Mouse (Mus musculus) testis, postnatal 10 days (tissue): Measurements from ENCODE around the gene Endod1.

Source experiments
- DNase-seq: peaks from one replicate; pipeline ENCODE4 v3.0.0; 2021; ENCODE audit warnings: low spot score

Endod1 gene

GRCm38 (mm10) chr9:14381353-14382055 lies at the start of gene Endod1:
Gene Endod1 (minus strand): TSS chr9:14381507.
- peak; percentile 51 for DNase-seq

- DNase-seq, result no peak
These were observed 27.8 kb upstream of the Endod1 start for GRCm38 (mm10) chr9:14409153-14409552.

- no peak for DNase-seq
These were observed 26.7 kb upstream of the Endod1 start for GRCm38 (mm10) chr9:14408044-14408443.

GRCm38 (mm10) chr9:14406056-14406455 lies 24.7 kb upstream of the Endod1 start:
- DNase-seq, result no peak

- no peak for DNase-seq
These were observed 20.8 kb upstream of the Endod1 start for GRCm38 (mm10) chr9:14402099-14402498.

GRCm38 (mm10) chr9:14400392-14400791 lies 19.1 kb upstream of the Endod1 start:
- DNase-seq, result no peak

GRCm38 (mm10) chr9:14398946-14399345 lies 17.6 kb upstream of the Endod1 start:
- no peak for DNase-seq

GRCm38 (mm10) chr9:14398084-14398483 lies 16.8 kb upstream of the Endod1 start:
- no peak for DNase-seq

- no peak for DNase-seq
These were observed 16.1 kb upstream of the Endod1 start for GRCm38 (mm10) chr9:14397449-14397819.

- DNase-seq, result no peak
These were observed 15.6 kb upstream of the Endod1 start for GRCm38 (mm10) chr9:14396819-14397448.

GRCm38 (mm10) chr9:14396096-14396495 lies 14.8 kb upstream of the Endod1 start:
- DNase-seq, result no peak

- DNase-seq, result no peak
These were observed 13.8 kb upstream of the Endod1 start for GRCm38 (mm10) chr9:14394956-14395561.

- no peak for DNase-seq
These were observed 10.6 kb upstream of the Endod1 start for GRCm38 (mm10) chr9:14391841-14392318.

GRCm38 (mm10) chr9:14391286-14391685 lies 10.0 kb upstream of the Endod1 start:
- no peak for DNase-seq

- no peak for DNase-seq
These were observed 9.0 kb upstream of the Endod1 start for GRCm38 (mm10) chr9:14390278-14390677.

- no peak for DNase-seq
These were observed 7.8 kb upstream of the Endod1 start for GRCm38 (mm10) chr9:14389050-14389621.

GRCm38 (mm10) chr9:14388001-14388400 lies 6.7 kb upstream of the Endod1 start:
- no peak for DNase-seq

- DNase-seq, result no peak
These were observed 5.5 kb upstream of the Endod1 start for GRCm38 (mm10) chr9:14386831-14387230.

GRCm38 (mm10) chr9:14385665-14386064 lies 4.4 kb upstream of the Endod1 start:
- DNase-seq, result no peak

- no peak for DNase-seq
These were observed 2.0 kb upstream of the Endod1 start for GRCm38 (mm10) chr9:14383186-14383920.

GRCm38 (mm10) chr9:14382256-14382791 lies 1.0 kb upstream of the Endod1 start:
- no peak for DNase-seq
